Mouse (Mus musculus) layer of hippocampus, adult 8-10 months (tissue): ENCODE data around the gene Ppp2r1b. TPM values are rescaled to one million over a fixed set of nuclear protein-coding genes. Genes with fewer than 3 reads are reported as not detected.

Source experiments
- DNase-seq, 2 experiments: peaks; one replicate each; pipeline ENCODE4 v3.0.0; 2022; ENCODE audit warnings: low spot score in 2 of 2
- total RNA-seq, 4 experiments: library from RNA; stranded (reverse); gene quantifications; 2 replicates each; pipeline ENCODE4 v1.2.4; 2022

The Ppp2r1b gene
- total RNA-seq, 4 experiments from 2014 or later = 17.0 to 20.1 (median 19.4) TPM

- DNase-seq = no peak
Observed at GRCm38 (mm10) chr9:50911861-50912515, 66.9 kb downstream of the Ppp2r1b start.

- no peak for DNase-seq
Observed at GRCm38 (mm10) chr9:50918131-50918530, 73.0 kb downstream of the Ppp2r1b start.

GRCm38 (mm10) chr9:50919554-50919953 is 74.5 kb downstream of the Ppp2r1b start:
- DNase-seq = no peak

- DNase-seq = no peak
Observed at GRCm38 (mm10) chr9:50920933-50921895, 76.1 kb downstream of the Ppp2r1b start.

- DNase-seq = no peak
Observed at GRCm38 (mm10) chr9:50922363-50923153, 77.5 kb downstream of the Ppp2r1b start.

- DNase-seq = no peak
Observed at GRCm38 (mm10) chr9:50924454-50924853, 79.4 kb downstream of the Ppp2r1b start.

- no peak for DNase-seq
Observed at GRCm38 (mm10) chr9:50925801-50926200, 80.7 kb downstream of the Ppp2r1b start.

- no peak for DNase-seq
Observed at GRCm38 (mm10) chr9:50929986-50930385, 84.9 kb downstream of the Ppp2r1b start.

- DNase-seq = no peak
Observed at GRCm38 (mm10) chr9:50941804-50942401, 96.8 kb downstream of the Ppp2r1b start.

- no peak for DNase-seq
Observed at GRCm38 (mm10) chr9:50942711-50943110, 97.6 kb downstream of the Ppp2r1b start.

Other genes starting within 250 kb of the Ppp2r1b start
- 100 to 1,000 TPM; 108 to 126 (median 114) TPM for gene Sdhd, start 241.5 kb upstream of the Ppp2r1b start, total RNA-seq
- gene Timm8b, start 241.4 kb upstream of the Ppp2r1b start, total RNA-seq = 100 to 1,000 TPM; 182 to 219 (median 194) TPM
- 1 to 10 TPM; 2.7 to 6.2 (median 5.7) TPM for gene Pih1d2, start 228.0 kb upstream of the Ppp2r1b start, total RNA-seq
- gene Nkapd1, start 227.8 kb upstream of the Ppp2r1b start, total RNA-seq = 10 to 100 TPM; 17.0 to 23.7 (median 19.5) TPM
- 100 to 1,000 TPM; 117 to 138 (median 125) TPM for gene Dlat, start 185.5 kb upstream of the Ppp2r1b start, total RNA-seq
- 100 to 1,000 TPM in 2 of 4 experiments, 10 to 100 TPM in 2; 67.3 to 107 (median 93.0) TPM for gene Dixdc1, start 105.8 kb upstream of the Ppp2r1b start, total RNA-seq
- gene 2310030G06Rik, start 98.8 kb upstream of the Ppp2r1b start, total RNA-seq = 1 to 10 TPM in 3 of 4 experiments, under 1 TPM in 1; 0.96 to 2.3 (median 1.8) TPM
- gene Cryab, start 94.0 kb upstream of the Ppp2r1b start, total RNA-seq = 100 to 1,000 TPM; 136 to 196 (median 167) TPM
- gene Hspb2, start 92.9 kb upstream of the Ppp2r1b start, total RNA-seq = 1 to 10 TPM in 2 of 4 experiments, under 1 TPM in 1, not detected in 1; 0.91 to 2.1 (median 1.5) TPM
- 10 to 100 TPM in 1 of 4 experiments, 1 to 10 TPM in 3; 5.4 to 10.9 (median 6.7) TPM for gene Fdxacb1, start 77.1 kb upstream of the Ppp2r1b start, total RNA-seq
- gene Alg9, start 70.3 kb upstream of the Ppp2r1b start, total RNA-seq = 10 to 100 TPM; 21.2 to 34.8 (median 31.2) TPM
- 10 to 100 TPM; 23.3 to 33.3 (median 29.2) TPM for gene 1110032A03Rik, start 69.8 kb upstream of the Ppp2r1b start, total RNA-seq
- 10 to 100 TPM; 34.7 to 40.4 (median 39.4) TPM for gene Sik2, start 163.8 kb downstream of the Ppp2r1b start, total RNA-seq
- gene Btg4, start 215.6 kb downstream of the Ppp2r1b start, total RNA-seq = not detected
- gene Layn, start 231.8 kb downstream of the Ppp2r1b start, total RNA-seq = 1 to 10 TPM; 5.9 to 7.2 (median 6.7) TPM